Mouse (Mus musculus): ENCODE measurements at regions not wholly inside any gene's neighbourhood (a gene's known extent, or its start where the extent isn't known, plus 50 kb on each side); places are given as distances from the start of the nearest gene placed in this dataset.

DNA sequence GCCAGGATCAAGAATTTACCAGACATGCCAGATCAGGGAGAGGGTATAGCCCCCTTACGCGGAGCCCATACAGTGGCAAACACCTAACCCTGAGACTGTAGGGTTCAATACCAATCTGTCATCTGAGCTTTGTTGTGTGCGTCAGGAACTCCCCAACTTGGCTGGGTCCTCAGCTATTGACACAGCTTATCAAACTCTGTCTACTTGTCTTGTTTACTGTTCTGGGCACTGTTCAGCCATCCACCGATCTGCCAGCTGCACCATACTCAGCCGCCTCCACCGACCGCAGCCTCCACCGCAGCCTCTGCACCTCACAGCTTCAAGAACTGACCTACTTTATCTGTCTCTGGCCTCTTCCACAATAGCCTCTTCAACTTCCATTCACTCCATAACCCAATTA, 80.1 kb upstream of the Mapk10 start:
- TF ChIP-seq POLR2AphosphoS2 (IDR thresholded peaks at IDR 0.05; ENCODE audit: low read depth, low read length) (no peak), ETS1 (conservative IDR thresholded peaks at IDR 0.05; ENCODE audit: low read depth, low read length) (no peak), NRF1 (IDR thresholded peaks at IDR 0.05; ENCODE audit: low read depth, low read length) (no peak), UBTF (IDR thresholded peaks at IDR 0.05; ENCODE audit: low read depth, low read length) (no peak), CHD2 (IDR thresholded peaks at IDR 0.05; ENCODE audit: low read length) (no peak), IRF4 (IDR thresholded peaks at IDR 0.05; ENCODE audit: low read depth, low read length) (no peak), PAX5 (IDR thresholded peaks at IDR 0.05; ENCODE audit: low read length) (no peak), ZNF384 (IDR thresholded peaks at IDR 0.05; ENCODE audit: low read depth, low read length) (no peak), ZC3H11A (IDR thresholded peaks at IDR 0.05; ENCODE audit: low read depth, low read length) (no peak), CHD1 (IDR thresholded peaks at IDR 0.05; ENCODE audit: low read depth, low read length) (no peak), MYC (IDR thresholded peaks at IDR 0.05; ENCODE audit: low read depth, low read length) (no peak), JUN (IDR thresholded peaks at IDR 0.05; ENCODE audit: insufficient read depth, low read depth, low read length) (no peak), KAT2A (IDR thresholded peaks at IDR 0.05; ENCODE audit: insufficient replicate concordance, low read length) (no peak), MAFK (IDR thresholded peaks at IDR 0.05; ENCODE audit: insufficient replicate concordance, low read length) (no peak), SMC3 (IDR thresholded peaks at IDR 0.05; ENCODE audit: low read depth, low read length) (no peak), POLR2A (IDR thresholded peaks at IDR 0.05; ENCODE audit: low read depth, low read length) (no peak), BHLHE40 (IDR thresholded peaks at IDR 0.05; ENCODE audit: low read depth, low read length) (no peak)
- Histone ChIP-seq H3K4me3 (replicated peaks in 1 of 3; ENCODE audit: low read depth in 2 of 3, low read length in 2 of 3, poor library complexity in 1 of 3) (no peak overlapping the region), H3K9ac (ENCODE audit: insufficient read depth, low read depth) (no peak overlapping the region), H3K4me2 (ENCODE audit: insufficient read depth, low read depth, poor library complexity, severe bottlenecking) (no peak overlapping the region), H3K27ac (ENCODE audit: insufficient read depth, low read depth) (no peak overlapping the region), H3K9me3 (replicated peaks; ENCODE audit: low read length) (no peaks in the 10 kb centered on the region), H3K4me1 (ENCODE audit: control insufficient read depth in 1 of 2, insufficient read depth in 2 of 2) (peaks cover 3 to 6% of the 10 kb centered on the region in 2 experiments; a peak in 3 of 4 replicates), H3K27me3 (replicated peaks) (no peaks in the 10 kb centered on the region), H3K79me2 (replicated peaks; ENCODE audit: control insufficient read depth, extremely low read depth, insufficient read depth, poor library complexity, severe bottlenecking) (no peaks in the 10 kb centered on the region), H3K36me3 (replicated peaks in 1 of 2; ENCODE audit: control insufficient read depth in 1 of 2, insufficient read depth in 1 of 2, low read length in 1 of 2) (no peaks in the 10 kb centered on the region)
- no peak for DNase-seq (ENCODE audit: extremely low read depth)
- dilution Hi-C loops (cut with MboI; ENCODE audit: extremely low pct_ligation_motif_present, extremely low pct_unique_long_range_greater_than_20kb, low sequenced_read_pairs) (no loop called here), in situ Hi-C loops (cut with MboI; ENCODE audit: low pct_ligation_motif_present, low pct_unique_long_range_greater_than_20kb, low sequenced_read_pairs) (no loop called here)

DNA sequence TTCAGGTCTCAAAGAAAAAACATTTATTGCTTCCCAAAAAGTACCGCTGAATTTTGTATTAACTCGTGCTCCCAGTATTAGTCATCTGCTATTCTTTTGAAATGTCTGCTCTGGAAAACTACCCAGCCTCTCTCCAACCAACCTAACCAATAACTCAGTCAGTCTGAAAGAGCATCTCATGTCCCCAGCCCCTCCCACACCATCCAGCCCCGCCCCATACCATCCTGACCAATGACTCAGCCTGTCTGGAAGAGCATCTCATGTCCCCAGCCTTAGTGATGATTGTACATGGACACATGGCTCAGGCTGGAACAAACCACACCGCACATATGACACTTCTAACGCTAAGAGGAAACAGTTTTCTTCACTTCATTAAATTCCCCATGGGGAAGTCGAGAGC, 58.1 kb upstream of the Mapk10 start:
- H3K9ac ChIP-seq (ENCODE audit: insufficient read depth, low read depth): no peak overlapping the region
- TF ChIP-seq TCF12 (IDR thresholded peaks at IDR 0.05; ENCODE audit: low read depth, low read length): no peak
- TF ChIP-seq IRF4 (IDR thresholded peaks at IDR 0.05; ENCODE audit: low read depth, low read length): 0 out of 2 replicates have a peak, but pooled peaks have one; percentile 41
- no peak for TF ChIP-seq MEF2A (IDR thresholded peaks at IDR 0.05; ENCODE audit: borderline replicate concordance, low read depth, low read length)
- TF ChIP-seq CHD2 (IDR thresholded peaks at IDR 0.05; ENCODE audit: low read length): no peak
- TF ChIP-seq TBP (conservative IDR thresholded peaks at IDR 0.05; ENCODE audit: low read depth, low read length): no peak
- TF ChIP-seq BHLHE40 (IDR thresholded peaks at IDR 0.05; ENCODE audit: low read depth, low read length): 0 out of 2 replicates have a peak, but pooled peaks have one; percentile 18
- TF ChIP-seq ZMIZ1 (IDR thresholded peaks at IDR 0.05; ENCODE audit: low read depth, low read length): no peak
- no peak for TF ChIP-seq NELFE (IDR thresholded peaks at IDR 0.05; ENCODE audit: low read depth, low read length)
- TF ChIP-seq JUN (IDR thresholded peaks at IDR 0.05; ENCODE audit: insufficient read depth, low read depth, low read length): no peak
- no peaks in the 10 kb centered on the region for H3K79me2 ChIP-seq (replicated peaks; ENCODE audit: control insufficient read depth, extremely low read depth, insufficient read depth, poor library complexity, severe bottlenecking)
- no peaks in the 10 kb centered on the region for H3K27me3 ChIP-seq (replicated peaks)
- no peak overlapping the region for H3K4me2 ChIP-seq (ENCODE audit: insufficient read depth, low read depth, poor library complexity, severe bottlenecking)
- dilution Hi-C loops (cut with MboI; ENCODE audit: extremely low pct_ligation_motif_present, extremely low pct_unique_long_range_greater_than_20kb, low sequenced_read_pairs) (no loop called here), in situ Hi-C loops (cut with MboI; ENCODE audit: low pct_ligation_motif_present, low pct_unique_long_range_greater_than_20kb, low sequenced_read_pairs) (no loop called here)
- peak; percentile 61 for DNase-seq (ENCODE audit: extremely low read depth)
- peaks cover 2 to 12% of the 10 kb centered on the region in 2 experiments; a peak in 3 of 4 replicates for H3K4me1 ChIP-seq (ENCODE audit: control insufficient read depth in 1 of 2, insufficient read depth in 2 of 2)
- H3K9me3 ChIP-seq (replicated peaks; ENCODE audit: low read length): no peaks in the 10 kb centered on the region
- H3K4me3 ChIP-seq (replicated peaks in 1 of 3; ENCODE audit: low read depth in 2 of 3, low read length in 2 of 3, poor library complexity in 1 of 3): no peak overlapping the region
- no peak overlapping the region for H3K27ac ChIP-seq (ENCODE audit: insufficient read depth, low read depth)
- H3K36me3 ChIP-seq (replicated peaks in 1 of 2; ENCODE audit: control insufficient read depth in 1 of 2, insufficient read depth in 1 of 2, low read length in 1 of 2): no peaks in the 10 kb centered on the region

All from CH12.LX (cell line).